In the genomic region with DNA sequence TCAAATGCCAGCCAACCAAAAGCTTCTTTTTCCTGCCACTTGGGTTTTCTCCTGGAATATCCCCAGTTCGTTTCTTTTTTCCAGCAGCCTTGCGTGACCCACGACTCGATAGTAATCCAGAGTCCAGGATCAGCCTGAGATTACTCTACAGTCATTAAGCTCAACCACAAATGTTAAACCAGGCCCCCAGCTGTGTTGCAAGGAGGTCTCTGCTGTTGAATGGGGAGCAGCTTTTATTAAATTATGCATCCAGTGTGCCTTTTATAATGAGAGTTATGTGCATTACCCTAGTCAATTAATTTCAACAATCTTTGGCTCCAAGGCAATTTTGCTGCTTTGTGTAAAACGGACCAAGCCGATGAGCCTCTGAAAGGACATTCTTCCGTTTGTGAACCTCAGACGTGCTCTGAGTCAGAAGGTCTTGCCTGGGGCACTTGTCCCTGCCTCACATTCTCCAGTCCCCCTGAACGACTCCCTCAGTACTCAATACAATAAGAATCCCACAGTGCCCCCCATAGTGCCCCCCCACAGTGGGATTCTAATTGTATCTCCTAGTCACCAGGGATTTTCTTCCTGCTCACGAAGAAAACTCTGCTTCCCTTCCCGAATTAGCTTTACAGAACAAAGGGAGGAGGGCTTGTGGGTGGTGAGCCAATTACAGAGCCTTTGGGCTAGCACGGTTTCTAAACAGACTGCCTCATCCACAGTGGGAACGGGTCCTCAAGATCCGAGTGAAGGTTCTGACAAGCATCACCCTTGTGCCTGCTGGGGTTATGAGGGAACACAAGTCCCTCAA, we compare ENCODE assay signal across 13 mouse cellular contexts. TPM values are rescaled to one million over a fixed set of nuclear protein-coding genes. Genes with fewer than 3 reads are reported as not detected.
DNase-seq lines count a peak whose midpoint lies in the region; ATAC-seq and TF ChIP-seq lines count a peak whose summit lies in the region.
"Had no signal": no experiment of that assay in that cellular context is flagged by ENCODE, and none has a peak within 500 bp of the region (broad histone marks: within the 10 kb centered on the region; RNA-seq: fewer than 3 reads in every experiment).

No protein-coding gene starts in this region.

- H3K4me2 ChIP-seq in heart, embryonic 12.5 days = no peak overlapping the region
- peak overlapping the region; percentile 8; the same call in 1 of the 2 replicates for H3K4me2 ChIP-seq in hindbrain, embryonic 13.5 days
- peak overlapping the region; percentile 19 for H3K4me2 ChIP-seq in myocyte (ENCODE audit: low read depth)
- H3K4me2 ChIP-seq: lung, embryonic 15.5 days had no signal

- no peaks in the 10 kb centered on the region for H3K79me2 ChIP-seq in myocyte (ENCODE audit: control insufficient read depth, insufficient read depth)

- DNase-seq in heart, embryonic 10.5 days (ENCODE audit: low spot score) = no peak
- DNase-seq in embryonic facial prominence, embryonic 10.5 days (ENCODE audit: low spot score) = peak; percentile 39
- DNase-seq in adrenal gland, postnatal 10 days = no peak
- DNase-seq in MN1 (ENCODE audit: low spot score) = no peak
- DNase-seq: cerebellum, adult 11 months; kidney, adult 11 months; layer of hippocampus, postnatal 36 days had no signal

- no peak overlapping the region for H3K4me3 ChIP-seq in heart, embryonic 10.5 days
- H3K4me3 ChIP-seq in heart, embryonic 12.5 days = no peak overlapping the region
- H3K4me3 ChIP-seq in embryonic facial prominence, embryonic 10.5 days = no peak overlapping the region
- no peak overlapping the region for H3K4me3 ChIP-seq in hindbrain, embryonic 13.5 days
- no peak overlapping the region for H3K4me3 ChIP-seq in myocyte
- H3K4me3 ChIP-seq: lung, embryonic 15.5 days had no signal

- ATAC-seq in heart, embryonic 12.5 days (ENCODE audit: insufficient number of reproducible peaks, low FRiP score) = no peak
- peak; percentile 72 for ATAC-seq in hindbrain, embryonic 13.5 days (ENCODE audit: low FRiP score)
- no peak for ATAC-seq in activated CD4-positive, CD25-positive, alpha-beta regulatory T cell, adult 4 months

- H3K36me3 ChIP-seq in heart, embryonic 10.5 days = no peaks in the 10 kb centered on the region
- H3K36me3 ChIP-seq in heart, embryonic 12.5 days = no peaks in the 10 kb centered on the region
- H3K36me3 ChIP-seq in embryonic facial prominence, embryonic 10.5 days (replicated peaks) = no peaks in the 10 kb centered on the region
- no peaks in the 10 kb centered on the region for H3K36me3 ChIP-seq in hindbrain, embryonic 13.5 days
- no peaks in the 10 kb centered on the region for H3K36me3 ChIP-seq in myocyte (ENCODE audit: control insufficient read depth, insufficient read depth)
- H3K36me3 ChIP-seq: lung, embryonic 15.5 days had no signal

- no peak overlapping the region for H3ac ChIP-seq in myocyte (ENCODE audit: control insufficient read depth, insufficient read length)

- H3K27ac ChIP-seq in heart, embryonic 10.5 days = peak overlapping the region; percentile 64; the same call in 1 of the 2 replicates
- no peak overlapping the region for H3K27ac ChIP-seq in heart, embryonic 12.5 days (ENCODE audit: poor library complexity, severe bottlenecking)
- H3K27ac ChIP-seq in embryonic facial prominence, embryonic 10.5 days (replicated peaks) = peak overlapping the region; percentile 65; the same call in 1 of the 2 replicates
- peak overlapping the region; percentile 79 for H3K27ac ChIP-seq in hindbrain, embryonic 13.5 days
- H3K27ac ChIP-seq: lung, embryonic 15.5 days had no signal

- no peaks in the 10 kb centered on the region for H3K9me3 ChIP-seq in heart, embryonic 10.5 days
- H3K9me3 ChIP-seq in heart, embryonic 12.5 days (replicated peaks) = no peaks in the 10 kb centered on the region
- no peaks in the 10 kb centered on the region for H3K9me3 ChIP-seq in embryonic facial prominence, embryonic 10.5 days
- H3K9me3 ChIP-seq in hindbrain, embryonic 13.5 days = no peaks in the 10 kb centered on the region
- H3K9me3 ChIP-seq: lung, embryonic 15.5 days had no signal

- no peak overlapping the region for H3K9ac ChIP-seq in heart, embryonic 12.5 days
- no peak overlapping the region for H3K9ac ChIP-seq in hindbrain, embryonic 13.5 days
- H3K9ac ChIP-seq: lung, embryonic 15.5 days had no signal

- no peak for TF ChIP-seq POLR2A in myocyte (IDR thresholded peaks at IDR 0.05; ENCODE audit: insufficient read length, low read depth)

- 22% methylated on average over 14 of the region's 14 CpGs for WGBS in heart, embryonic 10.5 days
- WGBS in heart, embryonic 12.5 days = 21% methylated on average over 14 of the region's 14 CpGs
- 7% methylated on average over 14 of the region's 14 CpGs for WGBS in embryonic facial prominence, embryonic 10.5 days
- 6% methylated on average over 14 of the region's 14 CpGs for WGBS in hindbrain, embryonic 13.5 days

- peaks cover 7% of the 10 kb centered on the region for H3K4me1 ChIP-seq in heart, embryonic 10.5 days
- H3K4me1 ChIP-seq in heart, embryonic 12.5 days (replicated peaks) = 0 out of 2 replicates have a peak, but pooled peaks cover 2% of the 10 kb centered on the region
- peaks cover 17% of the 10 kb centered on the region for H3K4me1 ChIP-seq in embryonic facial prominence, embryonic 10.5 days
- peaks cover 17% of the 10 kb centered on the region for H3K4me1 ChIP-seq in hindbrain, embryonic 13.5 days (replicated peaks)

- H3K27me3 ChIP-seq in heart, embryonic 10.5 days (ENCODE audit: insufficient read depth, poor library complexity, severe bottlenecking) = no peaks in the 10 kb centered on the region
- no peaks in the 10 kb centered on the region for H3K27me3 ChIP-seq in heart, embryonic 12.5 days (replicated peaks)
- H3K27me3 ChIP-seq in embryonic facial prominence, embryonic 10.5 days (replicated peaks; ENCODE audit: low read depth, poor library complexity, severe bottlenecking) = peaks cover 11% of the 10 kb centered on the region
- H3K27me3 ChIP-seq in hindbrain, embryonic 13.5 days = 0 out of 2 replicates have a peak, but pooled peaks cover 2% of the 10 kb centered on the region
- H3K27me3 ChIP-seq in myocyte (ENCODE audit: control insufficient read depth, insufficient read depth, insufficient read length) = no peaks in the 10 kb centered on the region
- H3K27me3 ChIP-seq: lung, embryonic 15.5 days had no signal

TF ChIP-seq in myocyte, 11 proteins besides CTCF, POLR2A, EP300 and RAD21:
- TF ChIP-seq TCF3 (IDR thresholded peaks at IDR 0.05; ENCODE audit: insufficient read length, low read depth) = no peak
- TF ChIP-seq E2F4 (IDR thresholded peaks at IDR 0.05; ENCODE audit: insufficient read depth) = no peak
TF ChIP-seq in myocyte: peak in this region for 0.

RNA-seq across cellular contexts. Expression of gene Fam210b, which starts 46.0 kb away (rescaled TPM):
- 23.3 and 24.9 TPM in 2 replicates for polyA plus RNA-seq in heart, embryonic 10.5 days (2016; fragmentation: Nextera tagmentation; extraction: Ambion mirVana)
- polyA plus RNA-seq in heart, embryonic 12.5 days (2016; fragmentation: Nextera tagmentation; extraction: Ambion mirVana) = 24.3 and 24.5 TPM in 2 replicates
- 25.8 and 27.8 TPM in 2 replicates for polyA plus RNA-seq in embryonic facial prominence, embryonic 10.5 days (2016; fragmentation: Nextera tagmentation; extraction: Ambion mirVana)
- polyA plus RNA-seq in hindbrain, embryonic 13.5 days (2015; fragmentation: Nextera tagmentation; extraction: Ambion mirVana) = 25.8 and 27.1 TPM in 2 replicates
- polyA plus RNA-seq in myocyte (2012; fragmentation: generic; extraction: Trizol) = 3.9 TPM
- 10 to 100 TPM; 24.2 to 39.4 TPM for total RNA-seq in adrenal gland, postnatal 10 days (2021)
- 10 to 100 TPM in 1 of 2 experiments, 1 to 10 TPM in 1; 8.5 to 10.6 TPM for polyA plus RNA-seq in activated CD4-positive, CD25-positive, alpha-beta regulatory T cell, adult 4 months (2017; shearing (Covaris generic))

RNA-seq across cellular contexts. Expression of gene Mc3r, which starts 51.0 kb away (rescaled TPM):
- polyA plus RNA-seq in heart, embryonic 10.5 days (2016; fragmentation: Nextera tagmentation; extraction: Ambion mirVana) = not detected in 2 replicates
- not detected in 2 replicates for polyA plus RNA-seq in heart, embryonic 12.5 days (2016; fragmentation: Nextera tagmentation; extraction: Ambion mirVana)
- not detected in 2 replicates for polyA plus RNA-seq in embryonic facial prominence, embryonic 10.5 days (2016; fragmentation: Nextera tagmentation; extraction: Ambion mirVana)
- 0.06 TPM in 2 replicates for polyA plus RNA-seq in hindbrain, embryonic 13.5 days (2015; fragmentation: Nextera tagmentation; extraction: Ambion mirVana)
- polyA plus RNA-seq in myocyte (2012; fragmentation: generic; extraction: Trizol) = not detected
- not detected for total RNA-seq in adrenal gland, postnatal 10 days (2021)
- polyA plus RNA-seq in activated CD4-positive, CD25-positive, alpha-beta regulatory T cell, adult 4 months (2017; shearing (Covaris generic)) = not detected
- total RNA-seq: layer of hippocampus, postnatal 36 days had no signal
- polyA plus RNA-seq: lung, embryonic 15.5 days; stomach, embryonic 14.5 days had no signal
